8 mouse cellular contexts compared by ENCODE assay signal in the genomic region with DNA sequence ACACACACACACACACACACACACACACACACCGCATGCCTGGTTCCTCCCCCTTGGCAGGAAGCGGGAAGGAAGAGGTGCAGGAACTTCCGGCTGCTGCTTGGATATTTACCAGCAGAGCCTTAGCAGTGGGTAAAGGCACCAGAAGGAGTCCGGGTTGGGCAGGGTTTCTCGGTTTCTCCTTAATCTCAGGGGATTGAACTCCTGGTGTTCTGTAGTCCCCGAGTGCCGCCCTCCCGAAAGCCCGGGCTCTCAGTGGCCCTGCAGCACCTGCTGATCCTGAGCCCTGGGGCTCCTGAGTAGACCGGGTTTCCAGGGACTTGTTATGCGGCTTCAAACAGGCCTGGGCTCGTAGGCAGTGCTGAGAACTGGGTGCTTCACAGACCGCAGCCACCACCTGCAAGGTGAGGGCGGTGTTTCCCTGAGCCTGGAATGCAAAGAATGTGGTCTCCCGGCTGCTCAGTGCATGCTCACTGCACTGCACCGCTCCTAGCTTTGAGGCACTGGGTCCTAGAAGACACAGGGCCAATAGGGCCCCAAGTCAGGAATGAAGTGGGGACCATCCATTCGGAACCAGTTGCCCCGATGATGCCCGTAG. TPM values are rescaled to one million over a fixed set of nuclear protein-coding genes. Genes with fewer than 3 reads are reported as not detected.
A peak's percentile ranks its signal among the peaks of the same experiment; 100 is the strongest.
DNase-seq lines count a peak whose midpoint lies in the region; ATAC-seq lines count a peak whose summit lies in the region.

TSS of gene Prkx (minus strand) at position 41 of the 598 bp plus-strand sequence.

- peaks cover 10% of the 10 kb centered on the region for H3K4me1 ChIP-seq in forebrain, embryonic 16.5 days (replicated peaks; ENCODE audit: control insufficient read depth, insufficient read depth, low read length)
- peaks cover 3% of the 10 kb centered on the region; the same call in 1 of the 2 replicates for H3K4me1 ChIP-seq in liver, embryonic 12.5 days
- H3K4me1 ChIP-seq in neural tube, embryonic 13.5 days (replicated peaks) = peaks cover 22% of the 10 kb centered on the region

- WGBS in forebrain, embryonic 16.5 days = 29% methylated on average over 17 of the region's 19 CpGs
- WGBS in liver, embryonic 12.5 days (ENCODE audit: insufficient replicate concordance) = 12% methylated on average over 16 of the region's 19 CpGs
- 33% methylated on average over 19 of the region's 19 CpGs for WGBS in neural tube, embryonic 13.5 days

- H3K27me3 ChIP-seq in forebrain, embryonic 16.5 days (replicated peaks; ENCODE audit: control insufficient read depth, insufficient read depth, low read length) = no peaks in the 10 kb centered on the region
- no peaks in the 10 kb centered on the region for H3K27me3 ChIP-seq in liver, embryonic 12.5 days (replicated peaks)
- no peaks in the 10 kb centered on the region for H3K27me3 ChIP-seq in neural tube, embryonic 13.5 days

- H3K4me2 ChIP-seq in forebrain, embryonic 16.5 days (ENCODE audit: low read length) = peak within 1 kb of the TSS; percentile 57
- peak within 1 kb of the TSS; percentile 73 for H3K4me2 ChIP-seq in liver, embryonic 12.5 days
- peak within 1 kb of the TSS; percentile 58 for H3K4me2 ChIP-seq in neural tube, embryonic 13.5 days

- no peaks in the 10 kb centered on the region for H3K9me3 ChIP-seq in forebrain, embryonic 16.5 days (ENCODE audit: control insufficient read depth, low read length)
- H3K9me3 ChIP-seq in liver, embryonic 12.5 days (replicated peaks) = no peaks in the 10 kb centered on the region
- no peaks in the 10 kb centered on the region for H3K9me3 ChIP-seq in neural tube, embryonic 13.5 days

- peak within 1 kb of the TSS; percentile 72 for H3K9ac ChIP-seq in forebrain, embryonic 16.5 days (replicated peaks; ENCODE audit: low read depth, low read length)
- H3K9ac ChIP-seq in liver, embryonic 12.5 days = peak within 1 kb of the TSS; percentile 54
- peak within 1 kb of the TSS; percentile 78 for H3K9ac ChIP-seq in neural tube, embryonic 13.5 days

- H3K36me3 ChIP-seq in forebrain, embryonic 16.5 days (ENCODE audit: control insufficient read depth, insufficient read depth) = no peaks in the 10 kb centered on the region
- H3K36me3 ChIP-seq in liver, embryonic 12.5 days = no peaks in the 10 kb centered on the region
- no peaks in the 10 kb centered on the region for H3K36me3 ChIP-seq in neural tube, embryonic 13.5 days

- H3K27ac ChIP-seq in forebrain, embryonic 16.5 days (ENCODE audit: low read length) = peak within 1 kb of the TSS; percentile 75
- 0 out of 2 replicates have a peak within 1 kb of the TSS, but pooled peaks have one; percentile 45 for H3K27ac ChIP-seq in liver, embryonic 12.5 days
- peak within 1 kb of the TSS; percentile 76 for H3K27ac ChIP-seq in neural tube, embryonic 13.5 days (replicated peaks)

- intact Hi-C loops in left cerebral cortex, postnatal 36 days (cut with DNase I) = loop anchor here (5.0 kb wide), 1 partner anchor 39 kb away; no protein-coding TSS in a partner anchor

- peak; percentile 81 for ATAC-seq in forebrain, embryonic 16.5 days
- ATAC-seq in inflammation-experienced regulatory T-cells, adult 6 months = peak; percentile 54
- peak; percentile 77 for ATAC-seq in liver, embryonic 12.5 days
- ATAC-seq in neural tube, embryonic 13.5 days (ENCODE audit: low read depth) = peak; percentile 88

- H3K4me3 ChIP-seq in forebrain, embryonic 16.5 days (replicated peaks; ENCODE audit: low read length) = peak within 1 kb of the TSS; percentile 67
- peak within 1 kb of the TSS; percentile 64 for H3K4me3 ChIP-seq in liver, embryonic 12.5 days
- peak within 1 kb of the TSS; percentile 66 for H3K4me3 ChIP-seq in neural tube, embryonic 13.5 days

- DNase-seq in left cerebral cortex, adult 18-20 months (ENCODE audit: low spot score in 2 of 2) = peak in 1 of 2 experiments; percentile 2
- DNase-seq in left cerebral cortex, postnatal 36 days (ENCODE audit: low spot score in 2 of 2) = no peak
- no peak for DNase-seq in adrenal gland, postnatal 10 days
- no peak for DNase-seq in natural killer cell, adult 2 months (ENCODE audit: low spot score in 2 of 2)

RNA-seq across cellular contexts. Expression of gene Prkx, which starts in this region (rescaled TPM):
- 10 to 100 TPM; 10.2 to 11.3 TPM for total RNA-seq in left cerebral cortex, adult 18-20 months (2021)
- total RNA-seq in left cerebral cortex, postnatal 36 days (2021) = 10 to 100 TPM in 1 of 2 experiments, 1 to 10 TPM in 1; 8.5 to 10.1 TPM
- total RNA-seq in adrenal gland, postnatal 10 days (2021) = 10 to 100 TPM; 12.6 to 14.3 TPM
- polyA plus RNA-seq in forebrain, embryonic 16.5 days (2015; fragmentation: Nextera tagmentation; extraction: Ambion mirVana) = 35.7 and 42.0 TPM in 2 replicates
- polyA plus RNA-seq in inflammation-experienced regulatory T-cells, adult 6 months (2017; shearing (Covaris generic)) = 10 to 100 TPM; 22.8 to 37.5 (median 24.9) TPM
- 3.7 and 4.0 TPM in 2 replicates for polyA plus RNA-seq in liver, embryonic 12.5 days (2016; fragmentation: Nextera tagmentation; extraction: Ambion mirVana)
- polyA plus RNA-seq in neural tube, embryonic 13.5 days (2015; fragmentation: Nextera tagmentation; extraction: Ambion mirVana) = 31.1 and 31.8 TPM in 2 replicates
